Mouse (Mus musculus): ENCODE measurements around the gene Cav3.

Cav3 gene

GRCm38 (mm10) chr6:112496291-112497060, 37.2 kb downstream of the Cav3 start:
- DNase-seq: no peak

GRCm38 (mm10) chr6:112497456-112497855, 38.2 kb downstream of the Cav3 start:
- no peak for DNase-seq

- DNase-seq: no peak
Measured at GRCm38 (mm10) chr6:112498716-112499115, 39.4 kb downstream of the Cav3 start.

- no peak for DNase-seq
Measured at GRCm38 (mm10) chr6:112499456-112499855, 40.2 kb downstream of the Cav3 start.

- no peak for DNase-seq
Measured at GRCm38 (mm10) chr6:112501156-112501555, 41.9 kb downstream of the Cav3 start.

GRCm38 (mm10) chr6:112507617-112508016, 48.3 kb downstream of the Cav3 start:
- DNase-seq: no peak

- DNase-seq: no peak
Measured at GRCm38 (mm10) chr6:112509590-112510131, 50.4 kb downstream of the Cav3 start.

- DNase-seq: no peak
Measured at GRCm38 (mm10) chr6:112510346-112510745, 51.0 kb downstream of the Cav3 start.

GRCm38 (mm10) chr6:112514591-112514990, 55.3 kb downstream of the Cav3 start:
- DNase-seq: no peak

GRCm38 (mm10) chr6:112516496-112516895, 57.2 kb downstream of the Cav3 start:
- DNase-seq: no peak

- no peak for DNase-seq
Measured at GRCm38 (mm10) chr6:112517572-112517971, 58.3 kb downstream of the Cav3 start.

GRCm38 (mm10) chr6:112517991-112518390, 58.7 kb downstream of the Cav3 start:
- DNase-seq: no peak
